Mouse (Mus musculus): ENCODE results near the gene Syn3. TPM values are rescaled to one million over a fixed set of nuclear protein-coding genes. Genes with fewer than 3 reads are reported as not detected.

The Syn3 gene
- polyA plus RNA-seq, 2 experiments = 1.9 to 2.0 TPM

DNA sequence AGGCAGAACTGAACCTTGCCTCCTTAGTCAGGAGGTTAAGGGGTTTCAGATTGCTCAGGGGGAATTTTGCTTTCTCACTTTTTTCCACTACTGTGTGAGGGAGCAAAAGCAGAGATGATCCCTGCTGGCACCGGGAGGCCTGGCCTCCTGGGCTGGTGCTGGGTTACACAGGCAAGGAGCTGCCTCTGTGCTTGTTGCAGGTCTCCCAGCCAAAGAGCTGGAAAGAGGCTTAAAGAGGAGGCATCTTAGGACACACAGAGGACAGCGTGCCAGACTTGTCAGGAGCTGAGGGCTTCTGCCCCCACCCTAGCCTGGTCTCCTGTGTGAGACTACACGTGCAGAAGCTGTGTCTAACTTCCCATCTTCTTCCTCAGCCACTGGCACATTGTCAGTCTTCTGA is 183.2 kb downstream of the Syn3 start:
- H3K27ac ChIP-seq (replicated peaks; ENCODE audit: low read depth, low read length) = no peak overlapping the region
- ATAC-seq (ENCODE audit: low FRiP score, low read depth) = no peak
- TF ChIP-seq POLR2A (IDR thresholded peaks at IDR 0.05; ENCODE audit: borderline replicate concordance, extremely low read depth, insufficient read depth, insufficient read length) = no peak

DNA sequence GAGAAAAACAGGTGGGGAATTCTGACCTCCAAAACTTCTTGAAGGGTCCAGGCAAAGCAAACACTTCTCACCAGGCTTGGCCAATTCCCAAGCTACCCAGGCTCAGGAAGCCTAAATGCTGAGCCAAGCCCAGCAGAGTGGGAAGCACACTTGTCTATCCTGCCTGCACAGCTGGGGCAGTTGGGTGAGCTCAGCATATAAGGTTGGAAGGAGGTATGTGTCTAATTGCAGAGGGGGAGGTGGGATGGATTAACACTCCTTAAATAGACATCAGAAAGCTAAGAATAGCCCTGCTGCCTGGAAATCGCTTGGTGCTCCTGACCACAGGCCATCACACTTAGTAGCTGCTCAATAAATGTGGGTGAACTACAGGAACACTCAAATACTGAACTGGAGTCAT is 185.2 kb downstream of the Syn3 start:
- DNase-seq (ENCODE audit: low spot score) = no peak
- peaks cover 12% of the 10 kb centered on the region for H3K36me3 ChIP-seq (ENCODE audit: control insufficient read depth, insufficient read depth, low read length)
- TF ChIP-seq POLR2A (IDR thresholded peaks at IDR 0.05; ENCODE audit: borderline replicate concordance, extremely low read depth, insufficient read depth, insufficient read length) = no peak
- H3K9me3 ChIP-seq (ENCODE audit: control insufficient read depth, low read length) = no peaks in the 10 kb centered on the region
- peaks cover 11% of the 10 kb centered on the region; the same call in 1 of the 2 replicates for H3K4me1 ChIP-seq (ENCODE audit: control insufficient read depth, insufficient read depth, low read length)
- no peak overlapping the region for H3K4me3 ChIP-seq (replicated peaks; ENCODE audit: low read length)
- WGBS = 74% methylated on average over 1 of the region's 1 CpGs
- ATAC-seq (ENCODE audit: low FRiP score, low read depth) = no peak
- no peak overlapping the region for H3K4me2 ChIP-seq (replicated peaks; ENCODE audit: low read depth, low read length, severe bottlenecking)
- no peaks in the 10 kb centered on the region for H3K27me3 ChIP-seq (ENCODE audit: control insufficient read depth, insufficient read depth, low read length)
- H3K9ac ChIP-seq (ENCODE audit: low read depth, low read length, severe bottlenecking) = no peak overlapping the region
- H3K27ac ChIP-seq (replicated peaks; ENCODE audit: low read depth, low read length) = no peak overlapping the region

More for the DNA sequence above, 183.2 kb downstream of the Syn3 start:
- H3K27me3 ChIP-seq (ENCODE audit: control insufficient read depth, insufficient read depth, low read length) = no peaks in the 10 kb centered on the region
- H3K9me3 ChIP-seq (ENCODE audit: control insufficient read depth, low read length) = no peaks in the 10 kb centered on the region
- WGBS = 61% methylated on average over 3 of the region's 3 CpGs
- no peak overlapping the region for H3K4me3 ChIP-seq (replicated peaks; ENCODE audit: low read length)
- H3K36me3 ChIP-seq (ENCODE audit: control insufficient read depth, insufficient read depth, low read length) = peaks cover 4% of the 10 kb centered on the region
- H3K4me2 ChIP-seq (replicated peaks; ENCODE audit: low read depth, low read length, severe bottlenecking) = no peak overlapping the region
- no peak overlapping the region for H3K9ac ChIP-seq (ENCODE audit: low read depth, low read length, severe bottlenecking)
- DNase-seq (ENCODE audit: low spot score) = no peak
- H3K4me1 ChIP-seq (ENCODE audit: control insufficient read depth, insufficient read depth, low read length) = peaks cover 11% of the 10 kb centered on the region; the same call in 1 of the 2 replicates

DNA sequence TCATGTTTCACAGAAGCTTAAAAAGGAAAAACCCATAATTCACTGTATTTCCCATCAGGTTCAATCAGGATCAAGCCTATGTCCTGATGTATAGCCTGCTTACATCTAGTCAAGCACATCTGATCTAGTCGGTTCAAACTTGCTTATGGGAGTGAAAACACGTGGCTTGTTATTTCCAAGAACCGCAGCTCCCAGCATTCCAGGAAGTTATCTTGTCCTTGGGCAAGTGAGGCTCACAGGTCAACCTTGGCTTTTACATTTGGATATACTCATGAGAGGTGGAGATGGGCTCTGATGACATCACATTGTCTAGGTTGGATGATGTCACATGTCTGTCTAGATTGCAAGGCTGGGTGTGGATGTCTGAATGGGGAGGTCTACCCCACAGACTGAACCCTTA is 185.7 kb downstream of the Syn3 start:
- Histone ChIP-seq H3K27me3 (ENCODE audit: control insufficient read depth, insufficient read depth, low read length) (no peaks in the 10 kb centered on the region), H3K4me1 (ENCODE audit: control insufficient read depth, insufficient read depth, low read length) (peaks cover 11% of the 10 kb centered on the region; the same call in 1 of the 2 replicates), H3K9me3 (ENCODE audit: control insufficient read depth, low read length) (no peaks in the 10 kb centered on the region), H3K27ac (replicated peaks; ENCODE audit: low read depth, low read length) (no peak overlapping the region), H3K4me3 (replicated peaks; ENCODE audit: low read length) (no peak overlapping the region), H3K9ac (ENCODE audit: low read depth, low read length, severe bottlenecking) (no peak overlapping the region), H3K36me3 (ENCODE audit: control insufficient read depth, insufficient read depth, low read length) (peaks cover 17% of the 10 kb centered on the region), H3K4me2 (replicated peaks; ENCODE audit: low read depth, low read length, severe bottlenecking) (no peak overlapping the region)
- no peak for ATAC-seq (ENCODE audit: low FRiP score, low read depth)
- TF ChIP-seq POLR2A (IDR thresholded peaks at IDR 0.05; ENCODE audit: borderline replicate concordance, extremely low read depth, insufficient read depth, insufficient read length) = no peak
- WGBS = 87% methylated on average over 3 of the region's 3 CpGs
- no peak for DNase-seq (ENCODE audit: low spot score)

DNA sequence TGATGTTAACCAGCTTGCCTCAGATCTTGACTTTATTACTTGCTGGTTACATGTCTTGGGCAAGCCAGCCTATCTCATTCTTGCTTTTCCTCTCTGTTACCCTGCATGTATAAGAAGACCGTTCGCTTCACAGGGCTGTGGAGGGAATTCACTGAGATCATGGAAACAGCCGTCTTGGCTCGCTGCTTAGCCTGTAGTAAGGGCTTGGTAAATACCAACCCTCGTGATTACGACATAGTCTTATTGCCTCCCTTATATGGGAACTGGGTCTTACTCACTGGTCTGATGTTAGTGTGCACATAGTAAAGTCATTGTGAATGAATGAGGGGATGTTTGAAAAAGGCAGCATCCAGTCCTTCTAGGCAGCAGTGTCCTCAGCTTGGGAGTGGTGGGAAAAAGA is 188.2 kb downstream of the Syn3 start:
- peaks cover 11% of the 10 kb centered on the region; the same call in 1 of the 2 replicates for H3K4me1 ChIP-seq (ENCODE audit: control insufficient read depth, insufficient read depth, low read length)
- ATAC-seq (ENCODE audit: low FRiP score, low read depth) (peak; percentile 56), DNase-seq (ENCODE audit: low spot score) (peak; percentile 87)
- H3K27ac ChIP-seq (replicated peaks; ENCODE audit: low read depth, low read length) = peak overlapping the region; percentile 28; the same call in 1 of the 2 replicates
- no peaks in the 10 kb centered on the region for H3K27me3 ChIP-seq (ENCODE audit: control insufficient read depth, insufficient read depth, low read length)
- no peak for TF ChIP-seq POLR2A (IDR thresholded peaks at IDR 0.05; ENCODE audit: borderline replicate concordance, extremely low read depth, insufficient read depth, insufficient read length)
- no peaks in the 10 kb centered on the region for H3K9me3 ChIP-seq (ENCODE audit: control insufficient read depth, low read length)
- WGBS = 39% methylated on average over 6 of the region's 6 CpGs
- peaks cover 34% of the 10 kb centered on the region for H3K36me3 ChIP-seq (ENCODE audit: control insufficient read depth, insufficient read depth, low read length)
- no peak overlapping the region for H3K4me2 ChIP-seq (replicated peaks; ENCODE audit: low read depth, low read length, severe bottlenecking)
- no peak overlapping the region for H3K4me3 ChIP-seq (replicated peaks; ENCODE audit: low read length)
- H3K9ac ChIP-seq (ENCODE audit: low read depth, low read length, severe bottlenecking) = no peak overlapping the region

DNA sequence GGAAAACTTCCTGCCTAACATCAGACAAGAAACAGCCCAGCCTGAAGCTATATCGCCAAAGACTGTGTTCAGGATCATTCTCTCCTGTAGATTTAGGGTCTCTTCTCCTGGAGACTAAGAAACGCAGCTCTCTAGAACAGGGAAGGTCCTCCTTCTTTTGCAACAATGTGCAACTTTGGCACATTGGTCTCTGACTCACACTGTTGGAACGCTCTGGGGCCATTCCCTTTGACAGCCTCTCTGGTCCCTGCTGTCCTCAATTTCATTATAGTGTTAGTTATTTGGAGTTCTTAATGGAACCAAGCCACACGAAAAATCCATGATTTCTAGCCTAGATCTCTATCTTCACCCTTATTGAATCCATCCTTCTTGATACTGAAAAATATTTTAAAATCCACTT is 191.5 kb downstream of the Syn3 start:
- H3K9ac ChIP-seq (ENCODE audit: low read depth, low read length, severe bottlenecking) = no peak overlapping the region
- ATAC-seq (ENCODE audit: low FRiP score, low read depth) (no peak), DNase-seq (ENCODE audit: low spot score) (no peak)
- 87% methylated on average over 4 of the region's 4 CpGs for WGBS
- peaks cover 23% of the 10 kb centered on the region for H3K4me1 ChIP-seq (ENCODE audit: control insufficient read depth, insufficient read depth, low read length)
- no peak overlapping the region for H3K4me3 ChIP-seq (replicated peaks; ENCODE audit: low read length)
- no peak for TF ChIP-seq POLR2A (IDR thresholded peaks at IDR 0.05; ENCODE audit: borderline replicate concordance, extremely low read depth, insufficient read depth, insufficient read length)
- H3K9me3 ChIP-seq (ENCODE audit: control insufficient read depth, low read length) = no peaks in the 10 kb centered on the region
- no peaks in the 10 kb centered on the region for H3K27me3 ChIP-seq (ENCODE audit: control insufficient read depth, insufficient read depth, low read length)
- no peak overlapping the region for H3K27ac ChIP-seq (replicated peaks; ENCODE audit: low read depth, low read length)
- no peak overlapping the region for H3K4me2 ChIP-seq (replicated peaks; ENCODE audit: low read depth, low read length, severe bottlenecking)
- H3K36me3 ChIP-seq (ENCODE audit: control insufficient read depth, insufficient read depth, low read length) = peaks cover 35% of the 10 kb centered on the region

DNA sequence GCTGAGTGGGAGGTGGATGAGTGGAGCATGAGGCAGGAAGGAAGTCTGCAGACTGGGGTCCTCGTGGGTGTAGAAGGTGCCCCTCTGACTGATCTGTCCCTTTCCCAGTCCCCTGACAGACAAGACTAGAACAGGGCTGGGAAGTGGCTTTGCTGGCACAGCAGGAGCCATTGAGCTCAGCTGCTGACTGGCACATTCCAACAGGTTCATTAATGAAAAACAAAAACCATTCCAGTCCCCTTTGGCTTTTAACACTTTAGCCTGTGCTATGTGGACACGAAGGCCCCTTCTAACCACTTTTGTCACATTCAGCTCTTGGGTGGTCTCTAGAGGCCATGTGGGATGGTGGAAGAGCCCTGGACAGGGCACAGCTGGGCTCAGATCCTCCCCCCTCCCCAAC is 194.1 kb downstream of the Syn3 start:
- no peak overlapping the region for H3K4me3 ChIP-seq (replicated peaks; ENCODE audit: low read length)
- no peak overlapping the region for H3K9ac ChIP-seq (ENCODE audit: low read depth, low read length, severe bottlenecking)
- ATAC-seq (ENCODE audit: low FRiP score, low read depth) (no peak), DNase-seq (ENCODE audit: low spot score) (no peak)
- no peak overlapping the region for H3K4me2 ChIP-seq (replicated peaks; ENCODE audit: low read depth, low read length, severe bottlenecking)
- peaks cover 32% of the 10 kb centered on the region for H3K4me1 ChIP-seq (ENCODE audit: control insufficient read depth, insufficient read depth, low read length)
- peaks cover 35% of the 10 kb centered on the region for H3K36me3 ChIP-seq (ENCODE audit: control insufficient read depth, insufficient read depth, low read length)
- no peaks in the 10 kb centered on the region for H3K27me3 ChIP-seq (ENCODE audit: control insufficient read depth, insufficient read depth, low read length)
- no peak overlapping the region for H3K27ac ChIP-seq (replicated peaks; ENCODE audit: low read depth, low read length)
- 14% methylated on average over 2 of the region's 2 CpGs for WGBS
- no peak for TF ChIP-seq POLR2A (IDR thresholded peaks at IDR 0.05; ENCODE audit: borderline replicate concordance, extremely low read depth, insufficient read depth, insufficient read length)
- H3K9me3 ChIP-seq (ENCODE audit: control insufficient read depth, low read length) = no peaks in the 10 kb centered on the region
